Mouse (Mus musculus) limb, embryonic 12.5 days (tissue): ENCODE measurements around the gene Chd2. TPM values are rescaled to one million over a fixed set of nuclear protein-coding genes. Genes with fewer than 3 reads are reported as not detected.

Experiments used
- ATAC-seq: fragments of 200-750 bp; cut with Nextera tagmentation; 2 replicates; pipeline ENCODE4 v1.8.0; 2017; ENCODE audit warnings: low read depth, moderate TSS enrichment; ENCODE audit not compliant: insufficient number of reproducible peaks, insufficient read depth, low FRiP score, low TSS enrichment
- H3K27ac ChIP-seq: fragments of 300-500 bp; sonication (generic); 2 replicates; pipeline ENCODE4 v1.5.1; 2016; ENCODE audit warnings: mild to moderate bottlenecking, moderate library complexity
- H3K27me3 ChIP-seq: fragments of 300-500 bp; sonication (generic); 2 replicates; pipeline ENCODE4 v1.6.1; 2016; ENCODE audit warnings: mild to moderate bottlenecking, moderate library complexity
- H3K36me3 ChIP-seq: fragments of 300-500 bp; sonication (generic); 2 replicates; pipeline ENCODE4 v1.6.1; 2016; ENCODE audit warnings: mild to moderate bottlenecking, moderate library complexity
- H3K4me1 ChIP-seq: fragments of 300-500 bp; sonication (generic); replicated peaks from 2 replicates; pipeline ENCODE4 v1.6.1; 2016
- H3K4me2 ChIP-seq: fragments of 300-500 bp; sonication (generic); 2 replicates; pipeline ENCODE4 v1.6.1; 2016; ENCODE audit warnings: mild to moderate bottlenecking, moderate library complexity
- H3K4me3 ChIP-seq: fragments of 300-500 bp; sonication (generic); replicated peaks from 2 replicates; pipeline ENCODE4 v1.5.1; 2016; ENCODE audit warnings: mild to moderate bottlenecking
- H3K9ac ChIP-seq: fragments of 300-500 bp; sonication (generic); replicated peaks from 2 replicates; pipeline ENCODE4 v1.6.1; 2016; ENCODE audit warnings: mild to moderate bottlenecking, moderate library complexity
- H3K9me3 ChIP-seq: fragments of 300-500 bp; sonication (generic); 2 replicates; pipeline ENCODE4 v1.6.1; 2016; ENCODE audit warnings: mild to moderate bottlenecking, moderate library complexity
- WGBS: fragments of 180-500 bp; shearing (Covaris S2); methylation state at CpG from one replicate; pipeline ENCODE4 v1.1.7; 2016; 5-methylcytosine and 5-hydroxymethylcytosine counted together
- polyA plus RNA-seq: library from polyadenylated mRNA; unstranded; fragments of >200 nt; fragmentation: Nextera tagmentation; extraction: Ambion mirVana; gene quantifications from 2 replicates; pipeline ENCODE4 v1.2.1, GENCODE M21; 2016

Chd2 gene
- polyA plus RNA-seq, 1 experiment from 2014 or later: 70.3 TPM

DNA sequence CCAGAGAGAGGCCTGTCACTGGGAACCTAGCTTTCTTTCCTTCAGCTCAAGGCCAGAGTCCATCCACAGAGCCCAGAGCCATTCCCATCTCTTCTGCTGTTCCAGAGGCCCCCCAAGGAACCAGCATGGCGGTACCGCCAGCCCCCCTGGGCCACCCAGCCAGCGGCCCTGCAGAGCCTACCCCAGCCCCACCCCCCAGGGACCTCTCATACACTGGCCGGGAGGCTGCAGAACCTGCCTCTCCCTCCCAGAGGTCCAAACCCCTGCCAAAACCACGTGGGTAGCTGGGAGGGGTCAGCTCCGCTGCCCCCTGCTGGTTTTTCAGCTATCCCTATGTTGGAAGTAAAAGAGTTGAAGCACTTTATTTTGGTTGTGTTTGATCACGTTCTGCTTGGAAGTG is 122.3 kb downstream of the Chd2 start:
- H3K9me3 ChIP-seq: no peaks in the 10 kb centered on the region
- no peak for ATAC-seq
- no peak overlapping the region for H3K4me2 ChIP-seq
- H3K4me3 ChIP-seq: no peak overlapping the region
- 0 out of 2 replicates have a peak overlapping the region, but pooled peaks have one; percentile 4 for H3K9ac ChIP-seq
- peaks cover 34% of the 10 kb centered on the region for H3K4me1 ChIP-seq
- H3K27me3 ChIP-seq: no peaks in the 10 kb centered on the region
- peak overlapping the region; percentile 35; the same call in 1 of the 2 replicates for H3K27ac ChIP-seq
- peaks cover 68% of the 10 kb centered on the region for H3K36me3 ChIP-seq
- WGBS: 43% methylated on average over 7 of the region's 7 CpGs

DNA sequence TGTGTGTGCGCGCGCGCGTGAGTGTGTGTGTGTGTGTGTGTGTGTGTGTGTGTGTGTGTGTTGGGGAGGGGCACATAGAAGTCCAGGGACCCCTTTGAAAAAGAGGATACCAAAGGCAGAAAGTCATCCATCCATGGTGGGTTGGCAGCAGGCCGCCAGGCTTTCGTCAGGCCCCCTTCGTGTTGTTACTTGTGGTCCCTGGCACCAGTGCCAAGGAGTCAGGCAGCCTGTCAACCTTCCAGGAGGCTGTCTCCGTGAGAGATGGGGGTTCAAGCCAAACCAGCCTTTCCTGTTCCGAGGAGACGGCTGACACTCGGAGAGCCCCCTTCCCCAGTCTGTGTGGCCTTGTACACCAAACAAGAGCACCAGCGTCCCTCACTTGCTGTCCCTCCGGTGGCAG is 127.4 kb downstream of the Chd2 start:
- no peak overlapping the region for H3K4me2 ChIP-seq
- H3K9me3 ChIP-seq: no peaks in the 10 kb centered on the region
- WGBS: 83% methylated on average over 14 of the region's 14 CpGs
- no peak overlapping the region for H3K9ac ChIP-seq
- H3K4me1 ChIP-seq: peaks cover 12% of the 10 kb centered on the region
- H3K27me3 ChIP-seq: no peaks in the 10 kb centered on the region
- H3K36me3 ChIP-seq: peaks cover 99% of the 10 kb centered on the region
- H3K27ac ChIP-seq: no peak overlapping the region
- ATAC-seq: no peak
- no peak overlapping the region for H3K4me3 ChIP-seq

DNA sequence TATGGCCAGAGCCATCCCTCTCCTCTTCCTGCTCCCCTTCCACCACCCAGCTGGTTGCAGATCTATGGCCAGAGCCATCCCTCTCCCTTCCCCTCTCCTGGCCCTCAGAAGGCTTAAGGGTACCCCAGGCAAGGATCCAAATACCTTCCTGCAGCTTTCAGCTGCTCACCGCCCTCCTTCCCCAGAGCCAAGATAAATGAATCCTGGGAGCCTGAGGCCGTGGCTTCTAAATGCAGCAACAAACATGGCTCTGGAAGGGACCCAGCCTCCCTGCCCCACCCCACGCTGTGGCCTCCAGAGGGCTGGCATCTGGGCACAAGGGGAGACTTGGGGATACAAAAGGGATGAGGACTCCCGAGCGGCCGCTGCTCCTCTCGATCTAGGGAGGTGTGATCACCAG is 129.2 kb downstream of the Chd2 start:
- WGBS: 85% methylated on average over 7 of the region's 7 CpGs
- no peak overlapping the region for H3K9ac ChIP-seq
- no peaks in the 10 kb centered on the region for H3K9me3 ChIP-seq
- H3K4me1 ChIP-seq: no peaks in the 10 kb centered on the region
- H3K27me3 ChIP-seq: no peaks in the 10 kb centered on the region
- H3K36me3 ChIP-seq: peaks cover 97% of the 10 kb centered on the region
- no peak overlapping the region for H3K4me2 ChIP-seq
- H3K27ac ChIP-seq: no peak overlapping the region
- no peak overlapping the region for H3K4me3 ChIP-seq
- ATAC-seq: no peak

DNA sequence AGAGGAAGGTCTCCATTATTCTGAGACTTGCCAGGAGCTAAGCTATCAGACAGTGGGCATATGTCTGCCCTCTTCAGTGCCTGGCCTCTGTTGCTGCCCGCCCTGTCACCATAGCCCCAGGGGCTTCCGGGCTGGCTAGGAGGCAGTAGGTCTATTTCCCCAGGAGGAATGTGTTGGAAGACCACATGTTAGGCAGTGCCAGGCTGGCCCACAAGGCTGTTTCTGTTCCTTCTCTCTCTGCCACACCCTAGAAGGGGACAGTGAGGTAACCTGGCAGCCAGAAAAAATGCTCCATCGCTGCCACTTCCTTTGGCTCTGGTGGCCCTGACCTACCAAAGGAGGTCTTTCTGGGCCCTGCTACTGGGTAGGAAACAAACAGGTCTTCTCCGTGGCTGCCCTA is 129.6 kb downstream of the Chd2 start:
- no peak overlapping the region for H3K27ac ChIP-seq
- H3K9me3 ChIP-seq: no peaks in the 10 kb centered on the region
- H3K4me2 ChIP-seq: no peak overlapping the region
- no peaks in the 10 kb centered on the region for H3K4me1 ChIP-seq
- 87% methylated on average over 4 of the region's 4 CpGs for WGBS
- peaks cover 97% of the 10 kb centered on the region for H3K36me3 ChIP-seq
- no peak overlapping the region for H3K4me3 ChIP-seq
- no peak overlapping the region for H3K9ac ChIP-seq
- ATAC-seq: no peak
- H3K27me3 ChIP-seq: no peaks in the 10 kb centered on the region

DNA sequence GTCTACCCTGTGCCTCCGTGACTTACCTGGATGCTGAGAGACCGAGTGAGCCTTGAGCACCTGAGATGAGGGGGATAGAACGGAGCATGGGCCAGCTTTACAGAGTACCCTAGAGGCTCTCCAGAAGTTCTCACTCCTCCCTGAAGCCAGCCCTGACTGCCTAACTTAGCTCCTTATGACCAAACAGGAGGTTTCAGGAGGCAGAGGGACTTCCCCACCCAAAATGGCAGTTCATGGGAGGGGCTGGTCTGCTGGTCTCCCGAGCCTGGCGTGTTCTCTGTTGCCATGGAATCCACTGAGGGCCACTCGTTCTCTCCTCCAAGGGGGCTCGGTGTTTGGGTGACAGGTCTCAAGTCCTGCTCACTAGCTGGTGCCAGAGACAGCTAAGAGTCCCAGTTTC is 130.1 kb downstream of the Chd2 start:
- no peak overlapping the region for H3K4me3 ChIP-seq
- ATAC-seq: no peak

DNA sequence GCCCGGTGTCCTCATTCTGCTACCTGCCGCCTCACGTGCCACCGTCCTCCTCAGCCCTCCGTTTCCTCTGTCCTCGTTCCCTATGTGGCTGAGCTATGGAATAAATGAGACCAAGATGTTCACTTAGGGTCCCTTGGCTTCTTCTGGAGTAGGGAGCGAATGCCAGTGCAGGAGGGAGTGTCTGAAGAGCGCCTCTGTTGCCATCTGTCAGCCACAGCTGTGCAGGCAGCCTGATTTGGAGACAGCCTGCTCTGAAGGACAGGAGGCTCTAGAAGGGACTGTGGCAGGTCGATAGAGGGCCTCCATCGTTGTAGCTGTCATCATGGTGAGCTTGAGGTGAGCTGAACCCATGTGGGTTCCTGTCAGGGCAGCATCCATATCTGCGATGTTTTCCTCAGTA is 136.1 kb downstream of the Chd2 start:
- H3K36me3 ChIP-seq: peaks cover 85% of the 10 kb centered on the region
- no peak for ATAC-seq
- H3K27ac ChIP-seq: no peak overlapping the region
- H3K27me3 ChIP-seq: no peaks in the 10 kb centered on the region
- H3K4me2 ChIP-seq: no peak overlapping the region
- H3K9ac ChIP-seq: no peak overlapping the region
- no peak overlapping the region for H3K4me3 ChIP-seq
- H3K4me1 ChIP-seq: peaks cover 25% of the 10 kb centered on the region
- peaks cover 20% of the 10 kb centered on the region; the same call in 1 of the 2 replicates for H3K9me3 ChIP-seq
- WGBS: 92% methylated on average over 11 of the region's 11 CpGs

More for the DNA sequence above, 130.1 kb downstream of the Chd2 start:
- no peak overlapping the region for H3K4me2 ChIP-seq
- H3K36me3 ChIP-seq: peaks cover 98% of the 10 kb centered on the region
- 78% methylated on average over 7 of the region's 7 CpGs for WGBS
- no peaks in the 10 kb centered on the region for H3K4me1 ChIP-seq
- no peaks in the 10 kb centered on the region for H3K27me3 ChIP-seq
- peaks cover 3% of the 10 kb centered on the region; the same call in 1 of the 2 replicates for H3K9me3 ChIP-seq
- no peak overlapping the region for H3K27ac ChIP-seq
- no peak overlapping the region for H3K9ac ChIP-seq

DNA sequence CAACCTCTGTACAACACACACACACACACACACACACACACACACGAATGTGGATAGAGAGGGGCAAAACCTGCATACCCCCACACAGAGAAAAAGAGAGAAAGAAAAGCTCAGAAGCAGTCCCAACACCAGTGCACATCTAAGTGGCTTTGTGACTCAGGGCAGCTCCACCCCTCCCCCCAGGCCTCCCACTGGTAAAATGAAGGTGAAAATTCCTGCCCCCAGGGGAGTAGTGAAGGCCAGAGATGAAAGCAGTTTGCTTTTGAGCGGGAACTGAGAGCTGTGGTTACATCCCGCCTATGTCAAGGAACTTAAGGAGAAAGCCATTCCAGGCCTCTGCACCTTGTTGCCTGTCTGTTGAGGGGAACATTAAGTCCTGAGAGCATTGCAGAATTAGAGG is 138.1 kb downstream of the Chd2 start:
- H3K27ac ChIP-seq: no peak overlapping the region
- H3K36me3 ChIP-seq: peaks cover 69% of the 10 kb centered on the region
- 0 out of 2 replicates have a peak overlapping the region, but pooled peaks have one; percentile 1 for H3K9ac ChIP-seq
- H3K9me3 ChIP-seq: peaks cover 20% of the 10 kb centered on the region; the same call in 1 of the 2 replicates
- no peak for ATAC-seq
- H3K27me3 ChIP-seq: no peaks in the 10 kb centered on the region
- 13% methylated on average over 3 of the region's 3 CpGs for WGBS
- no peak overlapping the region for H3K4me2 ChIP-seq
- H3K4me3 ChIP-seq: no peak overlapping the region
- H3K4me1 ChIP-seq: peaks cover 45% of the 10 kb centered on the region

DNA sequence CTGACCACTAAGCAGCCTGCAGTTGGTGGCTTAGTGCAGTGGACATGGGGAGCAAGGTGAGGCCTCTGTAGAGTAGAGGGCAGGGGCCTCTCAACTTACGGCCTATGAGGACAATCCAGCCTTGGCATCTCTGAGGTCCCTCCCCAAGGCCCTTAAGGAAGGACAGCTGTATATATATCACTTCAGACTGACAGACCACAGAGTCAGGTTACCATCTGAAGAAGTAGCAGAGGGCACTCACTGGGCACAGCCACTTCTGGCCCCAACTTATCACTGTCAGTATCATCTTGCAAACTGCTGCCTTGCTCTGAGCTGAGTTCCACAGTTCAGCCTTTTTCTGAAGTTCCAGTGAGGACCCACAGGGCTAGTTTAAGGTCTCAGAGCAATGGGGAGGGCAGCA is 139.0 kb downstream of the Chd2 start:
- ATAC-seq: no peak
- peaks cover 20% of the 10 kb centered on the region; the same call in 1 of the 2 replicates for H3K9me3 ChIP-seq
- no peaks in the 10 kb centered on the region for H3K27me3 ChIP-seq
- whole genome bisulfite sequencing: 80% methylated on average over 1 of the region's 1 CpGs
- H3K27ac ChIP-seq: no peak overlapping the region
- H3K4me1 ChIP-seq: peaks cover 54% of the 10 kb centered on the region
- no peak overlapping the region for H3K4me2 ChIP-seq
- no peak overlapping the region for H3K9ac ChIP-seq
- no peak overlapping the region for H3K4me3 ChIP-seq
- peaks cover 60% of the 10 kb centered on the region for H3K36me3 ChIP-seq

DNA sequence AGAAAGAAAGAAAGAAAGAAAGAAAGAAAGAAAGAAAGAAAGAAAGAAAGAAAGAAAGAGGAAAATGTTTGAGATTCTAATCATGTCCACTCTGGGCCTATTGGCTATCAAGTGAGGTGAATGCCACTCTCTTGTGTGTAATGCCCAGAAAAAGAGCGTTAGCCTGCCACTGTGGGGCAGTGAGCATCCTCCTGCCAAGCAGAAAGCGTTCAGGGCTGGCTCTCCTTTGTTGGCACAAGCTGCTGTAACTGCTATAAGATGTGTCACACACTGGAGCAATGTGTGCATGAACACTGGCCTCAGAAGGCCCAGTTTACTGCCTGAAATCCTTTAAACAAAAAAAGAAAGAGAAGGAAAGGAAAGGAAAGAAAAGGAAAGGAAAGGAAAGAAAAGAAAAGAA is 139.5 kb downstream of the Chd2 start:
- ATAC-seq: no peak

DNA sequence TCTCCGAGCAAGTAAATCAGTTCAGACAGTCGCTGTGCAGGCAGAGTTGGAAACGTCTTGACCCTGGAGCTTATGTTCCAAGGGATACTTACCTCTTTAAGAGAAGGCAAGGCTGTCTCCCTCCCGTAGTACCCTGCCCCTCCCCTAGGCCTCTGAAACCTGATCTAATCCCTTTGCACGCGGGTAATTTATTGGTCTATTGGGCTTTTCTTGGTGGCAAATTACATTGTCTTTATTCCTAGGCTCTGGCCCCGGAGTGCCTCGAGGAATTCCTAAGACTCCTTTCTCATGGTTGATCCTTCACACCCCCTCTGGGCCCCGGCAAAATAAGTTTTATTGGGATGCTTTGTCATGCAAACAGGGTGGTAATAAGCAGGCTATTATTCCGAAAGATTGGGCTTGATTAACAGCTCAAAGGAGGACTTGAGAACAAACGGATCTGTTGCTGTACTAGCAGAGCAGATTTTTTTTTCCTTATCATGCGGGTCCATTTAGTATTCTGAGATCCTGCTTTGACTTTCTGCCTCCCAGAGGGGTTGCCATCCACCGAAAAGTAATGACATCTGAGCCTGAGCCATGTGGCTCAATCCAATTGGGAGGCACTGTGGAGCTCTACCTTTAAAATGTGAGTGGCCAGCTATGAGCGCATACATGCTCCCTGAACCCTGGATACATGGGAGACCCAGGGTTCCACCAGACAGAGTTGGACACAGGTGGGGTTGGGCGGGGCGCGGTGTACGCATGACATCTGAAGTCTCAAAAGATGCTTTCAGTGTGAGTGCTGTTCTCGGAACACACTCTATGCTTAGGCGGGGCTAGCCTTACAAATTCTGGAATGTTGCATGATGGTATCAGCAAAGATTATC is 141.3 kb downstream of the Chd2 start:
- peak overlapping the region; percentile 56 for H3K4me2 ChIP-seq
- peaks cover 40% of the 10 kb centered on the region for H3K36me3 ChIP-seq
- H3K27me3 ChIP-seq: no peaks in the 10 kb centered on the region
- H3K4me3 ChIP-seq: peak overlapping the region; percentile 21
- 11% methylated on average over 20 of the region's 20 CpGs for WGBS
- H3K9ac ChIP-seq: no peak overlapping the region
- peak overlapping the region; percentile 62 for H3K27ac ChIP-seq
- H3K4me1 ChIP-seq: peaks cover 78% of the 10 kb centered on the region
- 0 out of 2 replicates have a peak, but pooled peaks cover 5% of the 10 kb centered on the region for H3K9me3 ChIP-seq
- ATAC-seq: peak; percentile 67

More for the DNA sequence above, 139.5 kb downstream of the Chd2 start:
- Histone ChIP-seq H3K27ac (no peak overlapping the region), H3K9ac (no peak overlapping the region), H3K4me1 (peaks cover 60% of the 10 kb centered on the region), H3K27me3 (no peaks in the 10 kb centered on the region), H3K36me3 (peaks cover 59% of the 10 kb centered on the region), H3K9me3 (peaks cover 20% of the 10 kb centered on the region; the same call in 1 of the 2 replicates), H3K4me2 (no peak overlapping the region), H3K4me3 (no peak overlapping the region)
- WGBS: 74% methylated on average over 2 of the region's 2 CpGs

DNA sequence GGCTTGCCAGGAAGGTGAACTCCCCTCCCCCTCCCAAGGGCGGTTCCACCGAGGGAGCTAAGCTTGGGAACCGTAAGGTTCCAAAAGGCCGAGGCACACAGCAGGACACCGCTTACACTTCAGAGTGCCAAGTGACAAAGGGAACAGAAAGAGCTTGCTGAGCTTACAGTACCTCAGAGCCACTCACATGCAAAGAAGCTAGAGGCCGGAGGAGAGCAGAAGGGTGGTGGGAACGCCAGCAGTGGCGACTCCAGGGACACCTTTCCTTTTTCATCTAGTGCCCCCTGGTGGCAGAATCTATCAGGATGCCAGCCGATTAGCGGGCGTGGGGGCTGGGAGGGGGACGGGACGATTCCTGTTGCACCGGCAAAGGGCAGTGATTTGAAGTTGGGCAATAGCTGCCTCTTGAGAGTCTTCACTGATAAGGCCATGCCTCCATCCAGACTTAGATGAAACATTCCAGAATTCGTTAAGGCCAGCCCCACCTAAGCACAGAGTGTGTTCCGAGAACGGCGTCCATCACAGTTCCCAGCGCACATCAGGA is 142.1 kb downstream of the Chd2 start:
- H3K27ac ChIP-seq: peak overlapping the region; percentile 60; the same call in 1 of the 2 replicates
- 2% methylated on average over 19 of the region's 19 CpGs for WGBS

More for the DNA sequence above, 142.1 kb downstream of the Chd2 start:
- Histone ChIP-seq H3K9ac (peak overlapping the region; percentile 32; the same call in 1 of the 2 replicates), H3K4me2 (peak overlapping the region; percentile 56), H3K36me3 (peaks cover 40% of the 10 kb centered on the region), H3K4me3 (peak overlapping the region; percentile 21), H3K9me3 (no peaks in the 10 kb centered on the region), H3K4me1 (peaks cover 85% of the 10 kb centered on the region), H3K27me3 (no peaks in the 10 kb centered on the region)
- peak; percentile 27 for ATAC-seq
